8 mouse cellular contexts compared by ENCODE assay signal in the genomic region with DNA sequence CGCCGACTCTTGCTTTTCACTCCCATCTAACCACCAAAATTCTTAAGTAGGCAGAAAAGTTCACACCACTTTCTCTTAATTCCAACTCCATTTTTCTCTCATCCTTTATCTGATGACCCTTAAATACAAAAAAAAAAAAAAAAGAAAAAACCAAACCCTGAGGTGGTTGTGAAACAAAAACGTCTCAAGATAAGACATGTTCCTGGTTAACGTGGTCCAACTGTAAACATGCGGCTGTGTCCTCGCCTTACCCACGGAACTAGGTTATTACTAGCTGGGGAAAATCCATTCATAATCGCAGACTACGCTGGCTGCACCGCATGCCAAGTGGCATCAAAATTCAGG. TPM values are rescaled to one million over a fixed set of nuclear protein-coding genes. Genes with fewer than 3 reads are reported as not detected.
DNase-seq lines count a peak whose midpoint lies in the region; ATAC-seq and TF ChIP-seq lines count a peak whose summit lies in the region.

No protein-coding gene starts in this region.

- TF ChIP-seq CTCF in cortical plate, adult 2 months (IDR thresholded peaks at IDR 0.05; ENCODE audit: extremely low read depth, insufficient read depth, low read length), result no peak
- TF ChIP-seq CTCF in midbrain, postnatal 0 days (IDR thresholded peaks at IDR 0.05), result no peak

- H3K27me3 ChIP-seq in kidney, embryonic 16.5 days (ENCODE audit: insufficient read depth, low read length), result no peaks in the 10 kb centered on the region
- no peaks in the 10 kb centered on the region for H3K27me3 ChIP-seq in midbrain, postnatal 0 days (ENCODE audit: insufficient read depth, low read length)

- H3K4me3 ChIP-seq in kidney, embryonic 16.5 days (ENCODE audit: low read length), result peak overlapping the region; percentile 70
- H3K4me3 ChIP-seq in cortical plate, adult 2 months (ENCODE audit: insufficient read depth, low read length), result peak overlapping the region; percentile 73
- H3K4me3 ChIP-seq in midbrain, postnatal 0 days (ENCODE audit: low read depth, low read length), result peak overlapping the region; percentile 94

- H3K4me1 ChIP-seq in kidney, embryonic 16.5 days (ENCODE audit: insufficient read depth, low read length), result peaks cover 16% of the 10 kb centered on the region
- no peaks in the 10 kb centered on the region; the same call in 1 of the 2 replicates for H3K4me1 ChIP-seq in cortical plate, adult 2 months (ENCODE audit: control insufficient read depth, insufficient read depth, low read length)
- peaks cover 3% of the 10 kb centered on the region; the same call in 1 of the 2 replicates for H3K4me1 ChIP-seq in midbrain, postnatal 0 days (ENCODE audit: insufficient read depth, low read length)

- no peak for TF ChIP-seq POLR2A in cortical plate, adult 2 months (IDR thresholded peaks at IDR 0.05; ENCODE audit: extremely low read depth, insufficient read depth, low read length)

- H3K4me2 ChIP-seq in kidney, embryonic 16.5 days (replicated peaks; ENCODE audit: low read depth, low read length), result peak overlapping the region; percentile 64
- H3K4me2 ChIP-seq in midbrain, postnatal 0 days (ENCODE audit: low read depth, low read length, poor library complexity, severe bottlenecking), result peak overlapping the region; percentile 80

- DNase-seq in kidney, adult 8-10 months, result no peak
- DNase-seq in induced T-regulatory cell, adult 2 months (ENCODE audit: low read depth), result peak; percentile 52
- DNase-seq in midbrain, postnatal 0 days (ENCODE audit: low spot score), result no peak
- no peak for DNase-seq in urinary bladder, postnatal 36 days (ENCODE audit: low spot score in 2 of 2)
- DNase-seq in urinary bladder, postnatal 10 days (ENCODE audit: low spot score), result no peak
- no peak for DNase-seq in spleen, adult 12 weeks (ENCODE audit: low spot score)

- peaks cover 30% of the 10 kb centered on the region for H3K36me3 ChIP-seq in kidney, embryonic 16.5 days (ENCODE audit: insufficient read depth, low read length)
- H3K36me3 ChIP-seq in midbrain, postnatal 0 days (ENCODE audit: insufficient read depth, low read length), result no peaks in the 10 kb centered on the region; the same call in none of the 2 replicates

- peak overlapping the region; percentile 88 for H3K9ac ChIP-seq in kidney, embryonic 16.5 days (replicated peaks; ENCODE audit: low read length)
- H3K9ac ChIP-seq in midbrain, postnatal 0 days (replicated peaks; ENCODE audit: low read length, poor library complexity, severe bottlenecking), result peak overlapping the region; percentile 92

- 13% methylated on average over 10 of the region's 10 CpGs for WGBS in kidney, embryonic 16.5 days
- WGBS in midbrain, postnatal 0 days, result 17% methylated on average over 10 of the region's 10 CpGs

- ATAC-seq in kidney, embryonic 16.5 days (ENCODE audit: low FRiP score, low TSS enrichment), result no peak
- no peak for ATAC-seq in midbrain, postnatal 0 days (ENCODE audit: low FRiP score)

- H3K9me3 ChIP-seq in kidney, embryonic 16.5 days (ENCODE audit: low read length), result no peaks in the 10 kb centered on the region
- H3K9me3 ChIP-seq in midbrain, postnatal 0 days (ENCODE audit: low read length), result no peaks in the 10 kb centered on the region

- no peak overlapping the region for H3K27ac ChIP-seq in kidney, embryonic 16.5 days (ENCODE audit: low read length)
- no peak overlapping the region for H3K27ac ChIP-seq in cortical plate, adult 2 months (ENCODE audit: insufficient read depth, low read length)
- H3K27ac ChIP-seq in midbrain, postnatal 0 days (ENCODE audit: low read depth, low read length), result peak overlapping the region; percentile 93

RNA-seq across cellular contexts. Expression of gene Metap2, which starts 8.3 kb away (rescaled TPM):
- 171 and 189 TPM in 2 replicates for polyA plus RNA-seq in kidney, embryonic 16.5 days (2015; fragmentation: Nextera tagmentation; extraction: Ambion mirVana)
- 100 and 106 TPM in 2 replicates for polyA plus RNA-seq in cortical plate, adult 2 months (2012; rRNA removed)
- 50.6 and 76.6 TPM in 2 replicates for total RNA-seq in midbrain, postnatal 0 days (2014; rRNA removed)
- polyA plus RNA-seq in midbrain, postnatal 0 days (2015; fragmentation: Nextera tagmentation; extraction: Ambion mirVana), result 149 and 168 TPM in 2 replicates

RNA-seq across cellular contexts. Expression of gene Usp44, which starts 57.2 kb away (rescaled TPM):
- polyA plus RNA-seq in kidney, embryonic 16.5 days (2015; fragmentation: Nextera tagmentation; extraction: Ambion mirVana), result 0.89 and 1.1 TPM in 2 replicates
- polyA plus RNA-seq in cortical plate, adult 2 months (2012; rRNA removed), result not detected in 2 replicates
- 0.05 and 0.09 TPM in 2 replicates for total RNA-seq in midbrain, postnatal 0 days (2014; rRNA removed)
- polyA plus RNA-seq in midbrain, postnatal 0 days (2015; fragmentation: Nextera tagmentation; extraction: Ambion mirVana), result not detected in 2 replicates
